Mouse (Mus musculus) left cerebral cortex, adult 6 months (tissue): ENCODE data around the gene Fbxl17. TPM values are rescaled to one million over a fixed set of nuclear protein-coding genes. Genes with fewer than 3 reads are reported as not detected.

Experiments used
- long read RNA-seq, 2 experiments: library from polyadenylated mRNA; unstranded; transcript quantifications; one replicate each; pipeline ENCODE4 v2.0.0; 2019 to 2020
- polyA plus RNA-seq: library from polyadenylated mRNA; unstranded; fragments of <200 nt; fragmentation: Nextera tagmentation; gene quantifications from 2 replicates; pipeline ENCODE4 v1.2.3, GENCODE M21; 2021

The Fbxl17 gene
- 7.8 and 9.1 TPM in 2 replicates for polyA plus RNA-seq
- long read RNA-seq, experiment 1, full-length matches to known transcripts: 22 of 45 reads
- long read RNA-seq, experiment 1, partial matches to known transcripts: 10 of 45 reads
- long read RNA-seq, experiment 1, other reads (novel, unspliced or antisense): 13 of 45 reads
- long read RNA-seq, experiment 2, full-length matches to known transcripts: 3 of 21 reads
- long read RNA-seq, experiment 2, partial matches to known transcripts: 8 of 21 reads
- long read RNA-seq, experiment 2, other reads (novel, unspliced or antisense): 10 of 21 reads

GRCm38 (mm10) chr17:63499636-63500155 is at the start of gene Fbxl17:
Gene Fbxl17 (minus strand): TSS chr17:63500017.

